Mouse (Mus musculus): Measurements from ENCODE around the gene Azin2. TPM values are rescaled to one million over a fixed set of nuclear protein-coding genes. Genes with fewer than 3 reads are reported as not detected.

Azin2 gene
- total and polyA plus RNA-seq, 3 experiments = 0.91 to 2.4 (median 1.7) TPM

GRCm38 (mm10) chr4:128885540-128885939 lies 76.7 kb downstream of the Azin2 start:
- H3K27ac ChIP-seq (ENCODE audit: insufficient read depth, low read depth) = no peak overlapping the region
- DNase-seq (ENCODE audit: extremely low read depth) = no peak
- H3K36me3 ChIP-seq (replicated peaks in 1 of 2; ENCODE audit: control insufficient read depth in 1 of 2, insufficient read depth in 1 of 2, low read length in 1 of 2) = peaks cover 0 to 8% of the 10 kb centered on the region in 2 experiments
- in situ Hi-C loops (cut with MboI; ENCODE audit: low pct_ligation_motif_present, low pct_unique_long_range_greater_than_20kb, low sequenced_read_pairs) = no loop called here
- no peaks in the 10 kb centered on the region for H3K79me2 ChIP-seq (replicated peaks; ENCODE audit: control insufficient read depth, extremely low read depth, insufficient read depth, poor library complexity, severe bottlenecking)
- H3K4me3 ChIP-seq (replicated peaks in 1 of 3; ENCODE audit: low read depth in 2 of 3, low read length in 2 of 3, poor library complexity in 1 of 3) = no peak overlapping the region
- peaks cover 3% of the 10 kb centered on the region for H3K9me3 ChIP-seq (replicated peaks; ENCODE audit: low read length)
- H3K9ac ChIP-seq (ENCODE audit: insufficient read depth, low read depth) = no peak overlapping the region
- dilution Hi-C loops (cut with MboI; ENCODE audit: extremely low pct_ligation_motif_present, extremely low pct_unique_long_range_greater_than_20kb, low sequenced_read_pairs) = no loop called here
- H3K27me3 ChIP-seq (replicated peaks) = no peaks in the 10 kb centered on the region
- TF ChIP-seq RCOR1 (conservative IDR thresholded peaks at IDR 0.05; ENCODE audit: low read depth, low read length) (no peak), PAX5 (IDR thresholded peaks at IDR 0.05; ENCODE audit: low read length) (no peak), BHLHE40 (IDR thresholded peaks at IDR 0.05; ENCODE audit: low read depth, low read length) (no peak), MAFK (IDR thresholded peaks at IDR 0.05; ENCODE audit: insufficient replicate concordance, low read length) (no peak), SIN3A (IDR thresholded peaks at IDR 0.05; ENCODE audit: low read length) (no peak), GABPA (IDR thresholded peaks at IDR 0.05; ENCODE audit: insufficient replicate concordance, low read depth, low read length) (no peak), ELF1 (IDR thresholded peaks at IDR 0.05; ENCODE audit: low read depth, low read length) (no peak), NELFE (IDR thresholded peaks at IDR 0.05; ENCODE audit: low read depth, low read length) (no peak), HCFC1 (IDR thresholded peaks at IDR 0.05; ENCODE audit: low read depth, low read length) (no peak), TCF12 (IDR thresholded peaks at IDR 0.05; ENCODE audit: low read depth, low read length) (no peak), CTCF (conservative IDR thresholded peaks at IDR 0.05 in 1 of 2, IDR thresholded peaks at IDR 0.05 in 1 of 2; ENCODE audit: low read depth in 2 of 2, low read length in 2 of 2) (no peak), ETS1 (conservative IDR thresholded peaks at IDR 0.05; ENCODE audit: low read depth, low read length) (no peak), ZNF384 (IDR thresholded peaks at IDR 0.05; ENCODE audit: low read depth, low read length) (no peak), MAZ (IDR thresholded peaks at IDR 0.05; ENCODE audit: low read depth, low read length) (no peak), TBP (conservative IDR thresholded peaks at IDR 0.05; ENCODE audit: low read depth, low read length) (no peak), USF1 (IDR thresholded peaks at IDR 0.05; ENCODE audit: low read depth, low read length) (no peak)
- H3K4me1 ChIP-seq (ENCODE audit: control insufficient read depth in 1 of 2, insufficient read depth in 2 of 2) = peaks cover 8 to 12% of the 10 kb centered on the region in 2 experiments
- H3K4me2 ChIP-seq (ENCODE audit: insufficient read depth, low read depth, poor library complexity, severe bottlenecking) = no peak overlapping the region

DNA sequence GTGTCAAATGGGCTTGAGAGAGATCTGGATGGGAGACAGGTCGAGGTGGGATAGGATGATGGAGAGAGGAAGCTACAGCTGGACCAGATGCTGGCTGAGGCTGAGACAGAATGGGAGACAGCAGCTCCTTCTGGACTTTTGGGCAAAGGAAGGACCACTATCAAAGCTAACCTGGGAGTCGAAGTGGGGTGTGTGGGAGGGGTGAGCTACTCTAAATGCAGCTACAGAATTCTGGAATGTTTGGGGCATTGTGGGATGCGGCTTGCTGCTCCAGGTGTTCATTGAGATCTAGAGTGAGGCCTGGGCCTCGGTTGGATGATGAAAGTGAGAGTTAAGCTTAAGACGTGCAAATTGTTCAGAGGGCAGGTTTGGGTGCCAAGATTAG lies 77.5 kb downstream of the Azin2 start:
- no peak for TF ChIP-seq JUN (IDR thresholded peaks at IDR 0.05; ENCODE audit: insufficient read depth, low read depth, low read length)
- no peak for TF ChIP-seq NELFE (IDR thresholded peaks at IDR 0.05; ENCODE audit: low read depth, low read length)
- TF ChIP-seq RCOR1 (conservative IDR thresholded peaks at IDR 0.05; ENCODE audit: low read depth, low read length) = no peak
- no peak for TF ChIP-seq IRF4 (IDR thresholded peaks at IDR 0.05; ENCODE audit: low read depth, low read length)
- TF ChIP-seq TCF12 (IDR thresholded peaks at IDR 0.05; ENCODE audit: low read depth, low read length) = no peak
- TF ChIP-seq ZMIZ1 (IDR thresholded peaks at IDR 0.05; ENCODE audit: low read depth, low read length) = no peak
- TF ChIP-seq TBP (conservative IDR thresholded peaks at IDR 0.05; ENCODE audit: low read depth, low read length) = no peak
- TF ChIP-seq ELF1 (IDR thresholded peaks at IDR 0.05; ENCODE audit: low read depth, low read length) = no peak
- TF ChIP-seq CHD1 (IDR thresholded peaks at IDR 0.05; ENCODE audit: low read depth, low read length) = no peak
- TF ChIP-seq HCFC1 (IDR thresholded peaks at IDR 0.05; ENCODE audit: low read depth, low read length) = no peak
- no peak for TF ChIP-seq USF2 (conservative IDR thresholded peaks at IDR 0.05; ENCODE audit: low read depth, low read length)
- no peak for TF ChIP-seq KAT2A (IDR thresholded peaks at IDR 0.05; ENCODE audit: insufficient replicate concordance, low read length)
- Histone ChIP-seq H3K79me2 (replicated peaks; ENCODE audit: control insufficient read depth, extremely low read depth, insufficient read depth, poor library complexity, severe bottlenecking) (no peaks in the 10 kb centered on the region), H3K4me3 (replicated peaks in 1 of 3; ENCODE audit: low read depth in 2 of 3, low read length in 2 of 3, poor library complexity in 1 of 3) (no peak overlapping the region)

More for the DNA sequence above, 77.5 kb downstream of the Azin2 start:
- Histone ChIP-seq H3K9ac (ENCODE audit: insufficient read depth, low read depth) (no peak overlapping the region), H3K4me2 (ENCODE audit: insufficient read depth, low read depth, poor library complexity, severe bottlenecking) (peak overlapping the region; percentile 70; the same call in 1 of the 2 replicates), H3K4me1 (ENCODE audit: control insufficient read depth in 1 of 2, insufficient read depth in 2 of 2) (peaks cover 8 to 12% of the 10 kb centered on the region in 2 experiments), H3K36me3 (replicated peaks in 1 of 2; ENCODE audit: control insufficient read depth in 1 of 2, insufficient read depth in 1 of 2, low read length in 1 of 2) (peaks cover 0 to 8% of the 10 kb centered on the region in 2 experiments), H3K9me3 (replicated peaks; ENCODE audit: low read length) (peaks cover 3% of the 10 kb centered on the region), H3K27me3 (replicated peaks) (no peaks in the 10 kb centered on the region), H3K27ac (ENCODE audit: insufficient read depth, low read depth) (no peak overlapping the region)
- dilution Hi-C loops (cut with MboI; ENCODE audit: extremely low pct_ligation_motif_present, extremely low pct_unique_long_range_greater_than_20kb, low sequenced_read_pairs) = no loop called here
- no peak for DNase-seq (ENCODE audit: extremely low read depth)
- in situ Hi-C loops (cut with MboI; ENCODE audit: low pct_ligation_motif_present, low pct_unique_long_range_greater_than_20kb, low sequenced_read_pairs) = no loop called here
